Mouse (Mus musculus) layer of hippocampus, adult 2 months (tissue): Measurements from ENCODE around the gene Trpm3. TPM values are rescaled to one million over a fixed set of nuclear protein-coding genes. Genes with fewer than 3 reads are reported as not detected.
"Not testable (repeated sequence)": the region's sequence is repeated elsewhere in the genome, so short reads cannot be mapped to it uniquely, and the experiment has no call there.

Experiments used
- DNase-seq, 2 experiments: peaks; one replicate each; pipeline ENCODE4 v3.0.0; 2022; ENCODE audit warnings: low spot score in 2 of 2
- H3K27ac ChIP-seq: fragments of 200-600 bp; 2 replicates; pipeline ENCODE4 v1.8.1; 2022
- H3K4me3 ChIP-seq: fragments of 200-600 bp; 2 replicates; pipeline ENCODE4 v1.8.1; 2022; ENCODE audit warnings: mild to moderate bottlenecking
- CTCF ChIP-seq: fragments of 200-600 bp; conservative IDR thresholded peaks from 2 replicates; pipeline ENCODE4 v1.8.1; 2022; ENCODE audit warnings: antibody characterized with exemption, mild to moderate bottlenecking, moderate library complexity
- total RNA-seq, 2 experiments: library from RNA; stranded (reverse); gene quantifications; 2 replicates each; pipeline ENCODE4 v1.2.3; 2021

The Trpm3 gene
- total RNA-seq, 2 experiments from 2014 or later = 66.9 to 67.7 TPM

DNA sequence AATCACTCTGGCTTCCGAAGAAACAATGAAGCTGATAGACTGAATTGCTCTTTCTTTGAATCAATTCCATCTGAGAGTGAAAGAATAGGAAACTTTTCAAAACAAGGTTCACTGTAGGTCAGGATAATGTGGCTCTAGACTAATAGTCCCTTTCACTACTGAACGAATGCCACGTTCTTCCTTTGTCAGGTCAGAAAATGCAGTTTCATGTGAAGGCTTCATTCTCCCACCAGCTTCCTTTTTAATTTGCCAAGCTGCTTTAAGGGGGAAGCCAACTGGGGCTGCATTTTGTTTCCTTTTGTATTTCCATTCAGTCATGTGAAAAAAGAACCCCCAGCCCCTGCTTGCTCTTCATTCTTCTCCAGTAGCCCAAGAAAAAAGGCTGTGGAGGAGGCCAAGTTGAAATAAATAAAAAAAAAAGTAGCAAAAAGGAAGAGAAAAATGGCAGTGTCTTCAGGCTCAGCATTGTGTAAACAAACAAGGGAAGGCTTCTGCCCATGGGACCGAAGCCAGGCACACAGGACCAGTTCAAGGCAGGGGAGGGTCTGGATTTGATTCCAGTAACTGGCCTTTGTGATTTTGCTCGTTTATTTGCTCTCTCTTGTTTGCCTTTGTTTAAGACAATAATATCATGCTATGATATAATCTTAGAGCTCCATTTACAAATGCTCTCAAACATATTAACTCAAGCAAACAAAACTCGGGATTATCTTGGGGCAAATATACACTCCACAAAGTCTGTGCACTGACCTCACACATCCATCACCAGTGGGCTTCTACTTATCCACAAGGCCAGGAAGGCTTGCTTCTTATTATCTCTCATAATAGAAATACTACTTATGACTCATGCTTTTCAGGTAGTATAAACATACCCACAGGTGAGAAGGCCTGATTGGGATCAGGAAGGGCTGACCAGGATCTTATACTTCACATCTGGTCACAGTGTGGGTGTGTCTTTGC, 702.5 kb downstream of the Trpm3 start:
- Histone ChIP-seq H3K4me3 (no peak overlapping the region), H3K27ac (peak overlapping the region; percentile 6)
- no peak for TF ChIP-seq CTCF
- DNase-seq = no peak

- DNase-seq = no peak
- TF ChIP-seq CTCF = no peak
- Histone ChIP-seq H3K27ac (no peak overlapping the region), H3K4me3 (no peak overlapping the region)
Measured at GRCm38 (mm10) chr19:22842697-22843096, 703.9 kb downstream of the Trpm3 start.

GRCm38 (mm10) chr19:22847696-22848095, 708.9 kb downstream of the Trpm3 start:
- TF ChIP-seq CTCF = no peak
- DNase-seq = peak; percentile 44 to 45
- Histone ChIP-seq H3K4me3 (peak overlapping the region; percentile 1; the same call in 1 of the 2 replicates), H3K27ac (peak overlapping the region; percentile 82)

- H3K27ac ChIP-seq = peak overlapping the region; percentile 82
- DNase-seq = no peak
- no peak overlapping the region for H3K4me3 ChIP-seq
- no peak for TF ChIP-seq CTCF
Measured at GRCm38 (mm10) chr19:22848251-22848650, 709.4 kb downstream of the Trpm3 start.

DNA sequence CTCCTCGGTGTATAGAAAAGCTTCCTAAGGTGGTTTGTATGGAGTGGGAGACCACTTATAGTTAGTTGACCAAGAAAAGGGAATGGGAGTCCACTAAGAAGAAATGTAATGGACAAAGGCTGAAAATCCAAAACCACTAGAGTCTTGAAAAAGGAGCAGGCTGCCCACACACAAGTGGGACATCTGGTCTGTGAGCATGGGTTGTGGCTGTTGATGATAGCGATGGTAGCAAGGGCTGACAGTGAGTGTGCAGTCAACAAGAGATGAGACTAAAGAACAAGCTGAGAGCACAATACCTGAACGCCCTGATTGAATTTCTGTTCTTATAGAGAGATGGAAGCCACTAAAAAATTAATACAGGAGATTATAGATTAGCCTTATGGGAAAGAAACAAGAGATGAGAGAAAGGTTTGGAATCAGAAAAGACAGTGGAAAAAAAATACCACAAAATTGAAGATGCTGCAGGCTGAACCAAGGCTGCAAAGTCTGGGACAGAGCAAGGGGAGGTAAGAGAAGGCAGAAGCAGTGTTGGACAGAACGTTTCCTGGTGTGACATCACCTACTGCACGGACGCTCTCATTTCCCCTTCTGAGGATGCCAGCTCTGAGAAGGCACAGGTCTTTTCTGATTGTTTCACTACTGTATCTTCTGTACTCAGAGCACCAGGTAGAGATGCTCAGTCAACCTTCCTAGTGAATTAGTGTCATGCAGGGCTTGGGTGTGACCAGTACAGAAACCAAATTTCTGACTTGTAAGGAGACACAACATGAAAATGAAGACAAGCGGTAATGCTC, 710.1 kb downstream of the Trpm3 start:
- no peak overlapping the region for H3K4me3 ChIP-seq
- no peak for TF ChIP-seq CTCF
- peak overlapping the region; percentile 82 for H3K27ac ChIP-seq
- no peak for DNase-seq

GRCm38 (mm10) chr19:22851423-22851822, 712.6 kb downstream of the Trpm3 start:
- H3K27ac ChIP-seq, DNase-seq, H3K4me3 ChIP-seq: not testable (repeated sequence)

GRCm38 (mm10) chr19:22859644-22860043, 720.8 kb downstream of the Trpm3 start:
- H3K27ac ChIP-seq = peak overlapping the region; percentile 61; the same call in 1 of the 2 replicates
- TF ChIP-seq CTCF = no peak
- H3K4me3 ChIP-seq = no peak overlapping the region
- DNase-seq = peak; percentile 26 to 35

DNA sequence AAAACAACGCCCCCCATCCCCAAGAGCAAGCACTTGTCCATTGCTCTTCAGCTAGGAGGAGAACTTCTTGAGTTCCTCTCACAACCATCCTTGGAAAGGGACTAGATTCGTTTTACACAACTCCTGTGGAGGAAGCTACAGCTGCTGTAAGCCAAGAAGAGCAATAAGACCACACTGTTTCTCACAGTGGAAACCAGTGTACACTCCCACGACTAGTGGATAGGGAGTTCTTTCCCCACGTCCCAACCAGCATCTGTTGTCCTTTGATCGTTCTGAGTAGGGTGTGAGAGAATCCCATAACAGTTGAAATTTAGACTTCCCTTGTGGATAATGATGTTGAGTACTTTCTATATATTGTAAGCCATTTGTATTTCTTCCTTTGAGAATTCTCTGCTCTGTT, 728.6 kb downstream of the Trpm3 start:
- no peak for DNase-seq
- no peak overlapping the region for H3K27ac ChIP-seq
- TF ChIP-seq CTCF = no peak
- no peak overlapping the region for H3K4me3 ChIP-seq

- peak overlapping the region; percentile 15 for H3K27ac ChIP-seq
- TF ChIP-seq CTCF = no peak
- H3K4me3 ChIP-seq = no peak overlapping the region
- DNase-seq = no peak
Measured at GRCm38 (mm10) chr19:22869853-22870252, 731.0 kb downstream of the Trpm3 start.

DNA sequence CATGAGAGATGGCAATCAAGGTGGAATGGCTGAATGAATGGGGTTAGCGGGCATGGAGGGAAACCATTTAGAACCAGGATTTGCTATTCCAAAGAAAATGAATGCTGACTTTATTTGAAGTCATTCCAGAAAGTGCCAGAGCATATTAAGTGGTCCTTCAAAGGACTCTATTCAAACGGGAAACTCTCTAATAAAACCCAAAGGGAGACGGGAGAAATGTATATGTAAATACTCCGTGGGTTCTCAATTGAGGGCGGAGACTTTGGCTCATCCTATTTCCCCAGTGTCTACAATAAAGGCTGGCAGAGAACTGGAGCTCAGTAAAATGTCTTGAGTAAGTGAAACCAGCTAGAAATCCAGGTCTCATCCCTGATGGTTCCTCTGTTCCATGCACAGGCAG, 733.6 kb downstream of the Trpm3 start:
- TF ChIP-seq CTCF = no peak
- no peak for DNase-seq
- no peak overlapping the region for H3K27ac ChIP-seq
- H3K4me3 ChIP-seq = no peak overlapping the region

GRCm38 (mm10) chr19:22880199-22880598, 741.4 kb downstream of the Trpm3 start:
- DNase-seq = no peak
- TF ChIP-seq CTCF = no peak
- Histone ChIP-seq H3K27ac (no peak overlapping the region), H3K4me3 (no peak overlapping the region)

GRCm38 (mm10) chr19:22882670-22883111, 743.8 kb downstream of the Trpm3 start:
- DNase-seq = peak in 1 of 2 experiments; percentile 34
- no peak overlapping the region for H3K4me3 ChIP-seq
- H3K27ac ChIP-seq = peak overlapping the region; percentile 85
- no peak for TF ChIP-seq CTCF

DNA sequence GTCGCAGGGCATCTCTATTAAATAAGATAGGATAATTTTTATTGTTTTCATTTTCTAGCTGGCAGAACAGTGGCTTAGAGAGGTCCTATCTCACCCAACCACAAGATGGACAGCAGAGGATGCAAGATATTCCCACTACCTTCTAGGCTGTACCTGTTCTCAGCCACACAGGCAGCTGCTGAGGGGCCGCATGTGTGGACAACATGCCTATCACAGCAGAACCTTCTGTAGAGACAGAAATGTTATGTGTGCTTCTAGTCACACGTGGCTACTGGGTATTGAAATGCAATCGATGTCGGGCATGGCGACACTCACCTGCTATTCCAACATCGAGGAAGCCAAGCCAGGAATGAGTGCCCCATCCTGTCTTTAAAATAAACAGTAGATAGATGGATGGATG, 744.3 kb downstream of the Trpm3 start:
- Histone ChIP-seq H3K4me3 (no peak overlapping the region), H3K27ac (peak overlapping the region; percentile 85)
- no peak for DNase-seq
- TF ChIP-seq CTCF = no peak
